Mouse (Mus musculus): ENCODE results near the gene Aoc3.

- no peak for TF ChIP-seq TCF12 (IDR thresholded peaks at IDR 0.05; ENCODE audit: low read depth, low read length)
- no peak for TF ChIP-seq NELFE (IDR thresholded peaks at IDR 0.05; ENCODE audit: low read depth, low read length)
- TF ChIP-seq MAX (IDR thresholded peaks at IDR 0.05; ENCODE audit: low read length) = no peak
- no peak for TF ChIP-seq USF1 (IDR thresholded peaks at IDR 0.05; ENCODE audit: low read depth, low read length)
- no peak for TF ChIP-seq MAZ (IDR thresholded peaks at IDR 0.05; ENCODE audit: low read depth, low read length)
- TF ChIP-seq EP300 (IDR thresholded peaks at IDR 0.05; ENCODE audit: low read depth in 1 of 2, low read length in 2 of 2) = no peak
- TF ChIP-seq MXI1 (IDR thresholded peaks at IDR 0.05; ENCODE audit: low read depth, low read length) = no peak
- TF ChIP-seq MAFK (IDR thresholded peaks at IDR 0.05; ENCODE audit: borderline replicate concordance, low read depth, low read length) = no peak
- TF ChIP-seq CTCF (IDR thresholded peaks at IDR 0.05 in 2 of 3, conservative IDR thresholded peaks at IDR 0.05 in 1 of 3; ENCODE audit: control insufficient read depth in 1 of 3, insufficient read depth in 1 of 3, low read depth in 2 of 3, low read length in 3 of 3, poor library complexity in 1 of 3, severe bottlenecking in 1 of 3) = no peak
- TF ChIP-seq TBP (IDR thresholded peaks at IDR 0.05; ENCODE audit: low read depth, low read length) = no peak
Measured at GRCm38 (mm10) chr11:101295191-101295590, 35.2 kb upstream of the Aoc3 start.

Data from MEL (cell line).